Mouse (Mus musculus) embryonic fibroblast, embryonic 13.5 days (primary cell): ENCODE measurements around the gene Taf1a. TPM values are rescaled to one million over a fixed set of nuclear protein-coding genes. Genes with fewer than 3 reads are reported as not detected.
"Not testable (repeated sequence)": the region's sequence is repeated elsewhere in the genome, so short reads cannot be mapped to it uniquely, and the experiment has no call there.

Source experiments
- H3K27ac ChIP-seq: 2 replicates; pipeline ENCODE4 v1.5.1; 2012; ENCODE audit warnings: low read length, control low read depth, inconsistent platforms; ENCODE audit not compliant: insufficient read depth
- H3K4me1 ChIP-seq: 2 replicates; pipeline ENCODE4 v1.6.1; 2011; ENCODE audit warnings: low read length; ENCODE audit not compliant: control insufficient read depth, insufficient read depth
- H3K4me3 ChIP-seq: 2 replicates; pipeline ENCODE4 v1.5.1; 2011; ENCODE audit warnings: mild to moderate bottlenecking, control low read depth, low read length; ENCODE audit not compliant: insufficient read depth
- CTCF ChIP-seq: IDR thresholded peaks from 2 replicates; pipeline ENCODE4 v1.5.1; 2011; ENCODE audit warnings: mild to moderate bottlenecking, control low read depth, low read length, moderate library complexity, borderline replicate concordance; ENCODE audit not compliant: insufficient read depth
- POLR2A ChIP-seq: IDR thresholded peaks from 2 replicates; pipeline ENCODE4 v1.6.1; 2011; ENCODE audit warnings: low read depth, mild to moderate bottlenecking, control low read depth, low read length, moderate library complexity
- polyA plus RNA-seq: library from polyadenylated mRNA; stranded (reverse); fragments of >200 nt; gene quantifications from 2 replicates; pipeline ENCODE4 v1.2.4, GENCODE M21; 2011; ENCODE audit warnings: low read depth; ENCODE audit not compliant: missing spikeins, insufficient read length

The Taf1a gene
- polyA plus RNA-seq, 1 experiment: 19.6 TPM

DNA sequence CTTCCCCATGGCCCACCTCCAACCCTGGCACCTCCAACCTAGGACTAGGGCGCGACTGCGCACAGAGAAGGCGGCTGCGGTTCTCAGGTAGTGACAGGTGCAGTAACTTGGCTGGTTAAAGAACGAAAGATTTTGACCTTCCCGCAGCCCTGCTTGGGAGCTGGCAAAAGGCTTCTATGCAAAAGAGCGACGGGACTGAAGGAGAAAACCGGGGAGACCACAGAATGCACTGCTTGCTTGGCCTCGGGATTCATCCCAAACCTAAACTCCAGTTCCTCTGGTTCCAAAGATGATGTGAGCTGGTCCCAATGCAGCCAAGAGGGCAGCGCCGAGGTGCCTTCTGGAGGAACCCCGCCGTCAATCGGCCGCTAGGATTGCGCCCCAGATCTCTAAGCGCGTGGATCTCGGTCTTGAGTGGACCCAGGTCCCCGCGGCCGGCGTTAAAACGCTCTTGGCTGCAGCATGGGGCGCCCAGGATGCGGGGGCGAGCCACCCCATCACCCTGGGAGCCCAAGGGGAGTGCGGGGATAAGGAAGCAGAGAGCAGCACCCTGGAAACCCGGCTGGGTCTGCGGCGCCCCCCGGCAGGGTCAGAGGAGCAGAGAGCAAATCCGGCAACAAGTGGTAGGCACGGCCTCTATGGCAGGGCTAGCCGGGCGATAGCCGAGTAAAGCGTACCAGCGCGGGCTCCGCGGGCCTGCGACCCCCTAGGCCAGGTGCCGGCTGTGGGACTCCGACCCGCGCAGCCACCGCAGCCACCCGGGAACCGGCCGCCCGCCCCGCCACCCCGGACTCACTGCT is 20.0 kb upstream of the Taf1a start:
- peak overlapping the region; percentile 85 for H3K4me3 ChIP-seq
- H3K27ac ChIP-seq: no peak overlapping the region
- peaks cover 4% of the 10 kb centered on the region for H3K4me1 ChIP-seq
- TF ChIP-seq POLR2A (no peak), CTCF (no peak)

DNA sequence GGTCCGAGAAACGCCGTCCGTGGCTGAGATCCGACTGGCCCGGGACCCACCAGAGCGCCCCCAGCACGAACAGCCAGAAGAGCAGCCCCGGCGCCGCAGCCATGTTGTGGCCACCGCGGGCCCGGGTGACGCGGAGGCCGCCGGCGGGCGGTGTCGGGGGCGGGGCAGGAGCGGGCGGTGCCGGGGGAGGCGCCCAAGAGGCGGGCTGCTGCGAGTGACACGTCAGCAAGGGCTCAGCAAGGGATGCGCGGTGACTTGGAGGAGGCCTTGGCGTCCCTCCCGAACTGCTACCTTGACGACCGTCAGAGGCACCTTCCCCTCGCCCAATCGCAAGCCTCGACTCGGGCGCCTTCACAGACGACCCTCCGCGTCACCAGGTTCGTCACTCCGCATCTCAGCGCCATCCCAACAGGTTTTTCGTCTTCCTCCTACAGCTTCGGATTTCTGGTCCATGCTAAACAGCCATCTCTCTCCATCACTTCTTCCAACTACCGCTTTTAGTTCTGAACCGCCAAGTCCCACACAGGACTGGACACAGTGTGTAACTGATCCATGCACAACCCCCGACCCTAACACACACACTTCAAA is 19.3 kb upstream of the Taf1a start, which contains the start of gene Mia3:
Gene Mia3 (minus strand): TSS at position 127 of the 588 bp plus-strand sequence.
- TF ChIP-seq CTCF (no peak), POLR2A (peak; percentile 83)
- Histone ChIP-seq H3K4me3 (peak within 1 kb of the TSS; percentile 85), H3K27ac (no peak within 1 kb of the TSS), H3K4me1 (peaks cover 4% of the 10 kb centered on the region)

DNA sequence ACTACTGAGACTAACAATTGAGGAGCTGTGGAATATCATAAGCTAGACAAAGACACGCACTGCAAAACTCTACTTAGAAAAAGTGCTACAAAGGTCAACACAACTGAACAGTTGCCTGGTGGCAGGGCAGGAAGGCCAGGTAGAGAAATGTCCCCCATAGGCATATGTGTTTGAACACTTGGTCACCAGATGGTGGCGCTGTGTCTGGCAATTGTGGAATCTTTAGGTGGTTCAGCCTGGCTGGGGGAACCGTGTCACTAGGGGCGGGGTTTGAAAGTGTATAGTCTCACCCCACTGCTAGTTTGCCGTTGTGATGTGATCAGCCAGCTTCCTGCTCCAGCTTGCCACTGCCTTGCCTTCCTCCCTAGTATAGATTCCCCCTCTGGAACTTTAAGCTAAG is 14.1 kb upstream of the Taf1a start:
- Histone ChIP-seq H3K27ac (no peak overlapping the region), H3K4me3 (no peak overlapping the region), H3K4me1 (no peaks in the 10 kb centered on the region)
- TF ChIP-seq POLR2A: no peak
- no peak for TF ChIP-seq CTCF

DNA sequence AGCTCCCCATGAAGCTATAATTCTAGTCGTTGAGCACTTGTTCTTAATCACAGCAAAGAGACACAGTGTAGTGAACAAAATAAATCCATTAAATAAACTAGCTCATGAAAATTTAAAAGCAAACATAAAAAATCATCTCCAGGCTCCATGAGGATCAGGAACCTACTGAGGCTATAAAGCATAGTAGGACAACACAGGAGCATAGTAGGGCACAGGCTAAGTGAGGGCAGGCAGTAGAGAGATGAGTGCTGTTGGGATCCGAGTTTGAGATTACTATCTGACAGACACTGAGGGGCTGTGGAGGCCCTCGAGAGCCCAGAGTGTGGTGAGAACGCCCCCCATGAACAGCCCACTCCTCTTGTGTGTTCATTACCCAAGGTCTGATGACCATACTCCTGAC is 11.7 kb upstream of the Taf1a start:
- TF ChIP-seq CTCF: no peak
- TF ChIP-seq POLR2A: no peak
- no peaks in the 10 kb centered on the region for H3K4me1 ChIP-seq
- no peak overlapping the region for H3K4me3 ChIP-seq
- no peak overlapping the region for H3K27ac ChIP-seq

DNA sequence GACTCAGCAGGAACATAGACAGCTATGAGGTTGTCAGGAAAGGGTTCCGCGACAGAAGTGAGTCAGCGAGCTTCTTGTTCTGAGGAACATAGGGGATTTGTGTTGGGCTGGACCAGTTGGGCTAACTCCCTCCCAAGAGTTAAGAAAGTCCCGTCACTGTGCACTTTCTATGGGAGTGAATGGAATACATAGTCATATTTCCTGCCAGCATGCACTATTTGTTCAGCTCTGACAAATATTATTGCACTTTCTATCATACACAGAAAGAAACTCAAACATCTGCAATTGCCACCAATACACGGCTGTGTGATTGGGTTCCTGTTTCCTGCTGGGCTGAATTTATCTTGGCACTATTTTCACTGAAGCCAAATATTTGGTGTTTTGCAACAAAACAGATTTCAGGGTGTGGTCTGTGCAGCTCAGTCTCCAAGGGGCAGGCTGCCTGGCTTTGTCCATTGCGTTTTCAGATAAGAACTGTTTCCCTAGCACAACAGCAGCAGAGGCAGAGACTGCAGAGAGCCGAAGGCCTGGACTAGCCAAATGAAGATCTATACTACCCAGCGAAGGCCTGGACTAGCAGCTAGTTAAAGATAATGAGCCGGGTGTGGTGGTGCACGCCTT is 10.3 kb upstream of the Taf1a start:
- no peak for TF ChIP-seq CTCF
- TF ChIP-seq POLR2A: no peak
- H3K4me1 ChIP-seq: no peaks in the 10 kb centered on the region
- no peak overlapping the region for H3K27ac ChIP-seq
- no peak overlapping the region for H3K4me3 ChIP-seq

DNA sequence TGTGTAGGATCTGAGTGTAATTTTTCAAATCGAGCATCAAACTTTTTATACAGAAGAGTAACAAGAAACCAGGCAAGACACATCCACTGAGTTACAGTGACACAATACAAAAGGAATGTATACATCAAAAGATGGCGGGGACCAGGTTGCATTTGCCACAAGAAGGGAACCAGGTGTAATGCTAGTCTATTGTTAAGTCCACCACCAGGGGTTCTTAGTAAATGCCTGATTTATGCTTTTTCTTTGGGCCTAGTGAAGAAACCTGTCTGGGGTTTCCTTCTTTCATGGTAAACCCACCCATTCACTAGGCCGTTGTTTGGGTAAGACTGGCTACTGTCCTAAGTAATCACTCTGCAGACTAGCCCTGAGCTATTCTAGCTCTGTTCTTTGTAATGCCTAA is 9.4 kb upstream of the Taf1a start:
- H3K4me1 ChIP-seq, H3K27ac ChIP-seq, H3K4me3 ChIP-seq: not testable (repeated sequence)

DNA sequence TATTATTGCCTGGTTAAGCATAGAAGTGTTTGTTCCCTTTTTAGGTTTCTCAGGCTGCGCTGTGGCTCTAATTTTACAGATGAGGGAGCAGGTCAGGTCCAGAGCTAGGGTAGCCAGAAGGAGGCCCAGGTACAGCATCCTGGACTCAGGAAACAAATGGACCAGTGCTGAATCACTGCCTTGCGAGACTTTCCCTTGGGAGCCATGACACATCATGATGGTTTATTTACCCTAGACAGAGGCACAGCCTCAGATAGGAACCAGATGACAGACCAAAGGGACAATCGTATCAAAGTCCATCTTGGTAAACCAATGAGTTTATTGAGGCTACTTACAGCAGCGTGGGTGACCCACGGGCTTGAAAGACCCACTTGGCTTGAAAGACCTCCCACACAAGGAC is 7.0 kb upstream of the Taf1a start:
- Histone ChIP-seq H3K4me3 (no peak overlapping the region), H3K27ac (no peak overlapping the region), H3K4me1 (no peaks in the 10 kb centered on the region)
- no peak for TF ChIP-seq CTCF

DNA sequence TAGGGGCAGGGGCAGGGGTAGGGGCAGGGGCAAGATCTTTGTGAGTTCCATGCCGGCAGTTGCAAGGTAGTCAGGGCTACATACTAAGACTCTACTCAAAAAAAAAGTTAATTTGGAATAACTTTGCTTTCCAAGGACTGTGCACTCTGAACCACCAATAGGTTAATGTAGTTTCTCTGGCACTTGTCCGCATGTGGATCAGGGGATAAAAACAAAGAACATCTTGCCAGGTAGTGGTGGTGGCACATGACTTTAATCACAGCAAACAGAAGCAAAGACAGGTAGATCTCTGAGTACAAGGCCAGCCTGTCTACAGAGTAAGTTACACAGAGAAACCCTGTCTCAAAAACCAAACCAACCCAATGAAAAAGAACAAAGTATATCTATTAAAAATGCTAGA is 6.2 kb upstream of the Taf1a start:
- Histone ChIP-seq H3K4me1 (no peaks in the 10 kb centered on the region), H3K27ac (no peak overlapping the region), H3K4me3 (no peak overlapping the region)
- TF ChIP-seq POLR2A: no peak
- no peak for TF ChIP-seq CTCF

DNA sequence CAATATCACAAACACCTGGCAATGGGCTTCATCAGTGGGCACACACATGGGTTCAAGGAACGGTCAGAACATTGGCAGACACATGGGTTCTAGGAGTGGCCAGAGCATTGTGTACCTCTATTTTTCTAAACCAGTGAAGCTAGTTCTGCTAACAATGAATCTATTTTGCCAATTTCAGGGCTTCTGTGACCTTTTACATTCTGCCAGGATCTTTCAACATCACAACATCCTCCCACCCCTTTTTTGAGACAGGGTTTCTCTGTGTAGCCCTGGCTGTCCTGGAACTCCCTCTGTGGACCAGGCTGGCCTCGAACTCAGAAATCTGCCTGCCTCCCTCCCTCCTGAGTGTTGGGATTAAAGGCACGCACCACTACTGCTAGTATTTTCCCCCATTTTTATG is 1.4 kb upstream of the Taf1a start:
- H3K27ac ChIP-seq, H3K4me1 ChIP-seq, H3K4me3 ChIP-seq: not testable (repeated sequence)

DNA sequence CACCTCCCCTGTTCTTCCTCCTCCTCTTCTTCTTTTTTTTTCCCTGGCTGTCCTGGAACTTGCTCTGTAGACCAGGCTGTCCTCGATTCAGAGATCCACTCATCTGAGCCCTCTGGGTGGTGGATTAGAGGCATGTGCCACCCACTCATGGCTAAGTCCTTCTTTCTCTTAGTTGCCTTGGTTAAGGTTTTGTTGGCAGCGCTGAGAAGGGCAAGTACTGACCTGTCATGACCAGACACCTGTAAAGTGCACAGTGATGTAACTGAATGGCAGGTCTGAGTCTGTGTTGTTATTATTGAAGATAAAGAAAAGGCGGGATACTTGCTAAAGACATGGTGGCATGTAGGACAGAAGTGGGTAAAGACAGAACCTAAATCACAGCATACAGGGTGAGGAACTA is 14.6 kb downstream of the Taf1a start:
- H3K27ac ChIP-seq: no peak overlapping the region
- no peak overlapping the region for H3K4me3 ChIP-seq
- no peaks in the 10 kb centered on the region for H3K4me1 ChIP-seq
- TF ChIP-seq CTCF (no peak), POLR2A (no peak)
